Mouse (Mus musculus) forebrain, embryonic 13.5 days (tissue): ENCODE data around the gene Wdr41. TPM values are rescaled to one million over a fixed set of nuclear protein-coding genes. Genes with fewer than 3 reads are reported as not detected.

Experiments
- ATAC-seq: fragments of 200-750 bp; cut with Nextera tagmentation; 2 replicates; pipeline ENCODE4 v1.8.0; 2017
- H3K27ac ChIP-seq: fragments of 300-500 bp; sonication (generic); 2 replicates; pipeline ENCODE4 v1.5.1; 2015; ENCODE audit warnings: inconsistent platforms, mild to moderate bottlenecking, moderate library complexity
- H3K27me3 ChIP-seq: fragments of 300-500 bp; sonication (generic); 2 replicates; pipeline ENCODE4 v1.6.1; 2015; ENCODE audit warnings: mild to moderate bottlenecking, inconsistent platforms
- H3K36me3 ChIP-seq: fragments of 300-500 bp; sonication (generic); 2 replicates; pipeline ENCODE4 v1.6.1; 2015; ENCODE audit warnings: mild to moderate bottlenecking, inconsistent platforms; ENCODE audit not compliant: poor library complexity, severe bottlenecking
- H3K4me1 ChIP-seq: fragments of 300-500 bp; sonication (generic); 2 replicates; pipeline ENCODE4 v1.6.1; 2015; ENCODE audit warnings: inconsistent platforms
- H3K4me2 ChIP-seq: fragments of 300-500 bp; sonication (generic); 2 replicates; pipeline ENCODE4 v1.6.1; 2015; ENCODE audit warnings: inconsistent platforms, mild to moderate bottlenecking, moderate library complexity
- H3K4me3 ChIP-seq: fragments of 300-500 bp; sonication (generic); 2 replicates; pipeline ENCODE4 v1.5.1; 2015; ENCODE audit warnings: mild to moderate bottlenecking, inconsistent platforms
- H3K9ac ChIP-seq: fragments of 300-500 bp; sonication (generic); 2 replicates; pipeline ENCODE4 v1.6.1; 2015; ENCODE audit warnings: mild to moderate bottlenecking, inconsistent platforms
- H3K9me3 ChIP-seq: fragments of 300-500 bp; sonication (generic); replicated peaks from 2 replicates; pipeline ENCODE4 v1.6.1; 2016; ENCODE audit warnings: inconsistent platforms
- WGBS: fragments of 180-500 bp; shearing (Covaris S2); methylation state at CpG from one replicate; pipeline ENCODE4 v1.1.7; 2015; 5-methylcytosine and 5-hydroxymethylcytosine counted together
- polyA plus RNA-seq: library from polyadenylated mRNA; unstranded; fragments of >200 nt; fragmentation: Nextera tagmentation; extraction: Ambion mirVana; gene quantifications from 2 replicates; pipeline ENCODE4 v1.2.1, GENCODE M21; 2015

Wdr41 gene
- polyA plus RNA-seq, 1 experiment from 2014 or later = 19.3 TPM

DNA sequence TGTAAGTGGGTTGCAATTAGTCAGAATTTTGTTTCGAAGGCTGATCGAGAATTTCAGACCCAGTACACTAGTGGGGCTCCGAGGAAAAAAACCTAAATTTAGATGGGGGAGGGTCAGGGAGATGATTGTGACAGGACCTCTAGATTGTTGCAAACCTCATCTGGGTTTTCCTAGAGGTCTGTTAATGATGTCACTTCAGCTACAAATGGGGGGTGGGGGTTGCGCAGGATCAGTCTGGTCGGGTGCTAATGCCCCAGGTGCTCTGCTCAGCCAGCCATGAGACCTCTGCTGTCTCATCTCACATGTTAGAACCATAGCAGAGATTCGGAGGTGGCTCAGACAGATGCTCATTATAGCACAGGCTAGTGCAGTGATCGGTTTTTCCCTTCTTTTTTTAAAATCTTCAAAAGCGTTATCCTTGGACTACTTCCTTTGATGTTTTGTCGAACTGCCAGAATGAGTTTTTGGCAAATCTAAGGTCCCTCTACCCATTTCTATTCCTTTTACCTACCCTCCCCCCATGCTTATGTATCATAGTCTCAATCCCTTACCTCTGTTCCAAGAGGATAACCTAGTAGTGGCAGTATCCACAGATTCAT, 64.1 kb downstream of the Wdr41 start:
- Histone ChIP-seq H3K27ac (no peak overlapping the region), H3K9ac (no peak overlapping the region), H3K9me3 (no peaks in the 10 kb centered on the region), H3K4me2 (no peak overlapping the region), H3K27me3 (no peaks in the 10 kb centered on the region), H3K36me3 (no peaks in the 10 kb centered on the region), H3K4me3 (no peak overlapping the region), H3K4me1 (no peaks in the 10 kb centered on the region)
- 78% methylated on average over 9 of the region's 9 CpGs for WGBS
- ATAC-seq = no peak

DNA sequence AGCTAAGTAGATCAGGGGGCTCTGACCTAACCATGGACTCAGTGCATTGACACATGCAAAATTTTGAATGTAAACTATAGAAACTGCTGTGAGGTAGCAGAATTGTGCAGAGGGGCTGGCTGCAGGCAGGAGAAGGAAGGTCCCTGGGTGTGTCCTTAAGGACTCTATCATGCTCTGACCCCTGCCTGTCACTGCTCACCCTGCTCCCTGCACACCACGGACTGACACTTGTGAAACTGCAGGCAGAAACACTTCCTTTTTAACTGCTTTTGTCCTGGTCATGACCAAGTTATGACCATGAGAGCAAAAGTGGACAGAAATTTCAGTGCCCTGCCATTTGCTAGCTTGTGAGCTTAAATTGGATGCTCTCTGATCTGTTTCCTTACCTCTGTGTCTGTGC, 68.0 kb downstream of the Wdr41 start:
- H3K27me3 ChIP-seq = no peaks in the 10 kb centered on the region
- H3K4me2 ChIP-seq = no peak overlapping the region
- no peaks in the 10 kb centered on the region for H3K9me3 ChIP-seq
- no peak overlapping the region for H3K9ac ChIP-seq
- ATAC-seq = no peak
- H3K4me1 ChIP-seq = no peaks in the 10 kb centered on the region
- no peak overlapping the region for H3K27ac ChIP-seq
- H3K4me3 ChIP-seq = no peak overlapping the region
- no peaks in the 10 kb centered on the region for H3K36me3 ChIP-seq
- WGBS = 65% methylated on average over 1 of the region's 1 CpGs

DNA sequence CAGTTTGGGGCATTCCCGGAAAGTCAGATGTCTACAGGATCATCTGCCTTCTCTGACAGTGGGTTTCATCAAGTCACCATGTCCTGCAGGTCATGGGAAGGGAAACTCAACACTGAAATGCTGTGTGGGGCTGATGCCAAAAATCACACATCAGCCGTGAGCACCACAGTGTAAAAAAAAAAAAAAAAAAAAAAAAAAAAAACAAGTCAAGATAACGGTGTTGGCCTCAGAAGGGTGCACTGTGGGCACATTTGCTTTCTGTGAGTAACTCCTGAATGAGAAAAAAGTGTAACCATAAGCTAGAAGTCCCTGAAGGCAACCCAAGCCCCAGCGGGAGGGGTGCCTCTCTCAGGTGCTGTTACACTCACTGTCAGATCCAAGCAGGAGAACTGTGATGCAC, 74.3 kb downstream of the Wdr41 start:
- no peaks in the 10 kb centered on the region for H3K4me1 ChIP-seq
- H3K9me3 ChIP-seq = no peaks in the 10 kb centered on the region
- WGBS = 87% methylated on average over 4 of the region's 4 CpGs
- no peaks in the 10 kb centered on the region for H3K36me3 ChIP-seq
- H3K27me3 ChIP-seq = no peaks in the 10 kb centered on the region
- H3K4me2 ChIP-seq = no peak overlapping the region
- no peak overlapping the region for H3K4me3 ChIP-seq
- H3K27ac ChIP-seq = no peak overlapping the region
- ATAC-seq = no peak
- H3K9ac ChIP-seq = no peak overlapping the region

DNA sequence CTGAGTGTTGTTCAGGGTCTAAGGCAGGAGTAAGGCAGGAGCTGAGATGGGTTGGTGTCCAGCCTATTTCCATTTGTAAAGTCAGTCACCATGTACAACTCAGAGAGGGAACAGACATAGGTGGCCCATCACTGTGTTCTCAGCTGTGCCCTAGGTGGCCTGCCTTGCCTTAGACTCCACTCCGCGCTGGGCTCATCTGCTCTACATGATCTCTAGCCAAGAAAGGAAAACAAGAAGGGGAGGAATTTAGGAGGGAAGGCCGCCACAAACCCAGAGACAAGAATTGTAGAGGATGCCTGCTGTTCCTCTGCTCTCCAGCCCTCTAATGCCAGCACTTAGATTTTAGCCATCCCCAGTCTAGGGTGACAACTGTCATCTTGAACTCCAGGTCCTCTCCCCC, 76.3 kb downstream of the Wdr41 start:
- Histone ChIP-seq H3K27me3 (no peaks in the 10 kb centered on the region), H3K4me1 (no peaks in the 10 kb centered on the region), H3K9ac (no peak overlapping the region), H3K4me3 (no peak overlapping the region), H3K27ac (no peak overlapping the region), H3K36me3 (no peaks in the 10 kb centered on the region), H3K4me2 (no peak overlapping the region), H3K9me3 (no peaks in the 10 kb centered on the region)
- 82% methylated on average over 3 of the region's 3 CpGs for WGBS
- ATAC-seq = no peak

DNA sequence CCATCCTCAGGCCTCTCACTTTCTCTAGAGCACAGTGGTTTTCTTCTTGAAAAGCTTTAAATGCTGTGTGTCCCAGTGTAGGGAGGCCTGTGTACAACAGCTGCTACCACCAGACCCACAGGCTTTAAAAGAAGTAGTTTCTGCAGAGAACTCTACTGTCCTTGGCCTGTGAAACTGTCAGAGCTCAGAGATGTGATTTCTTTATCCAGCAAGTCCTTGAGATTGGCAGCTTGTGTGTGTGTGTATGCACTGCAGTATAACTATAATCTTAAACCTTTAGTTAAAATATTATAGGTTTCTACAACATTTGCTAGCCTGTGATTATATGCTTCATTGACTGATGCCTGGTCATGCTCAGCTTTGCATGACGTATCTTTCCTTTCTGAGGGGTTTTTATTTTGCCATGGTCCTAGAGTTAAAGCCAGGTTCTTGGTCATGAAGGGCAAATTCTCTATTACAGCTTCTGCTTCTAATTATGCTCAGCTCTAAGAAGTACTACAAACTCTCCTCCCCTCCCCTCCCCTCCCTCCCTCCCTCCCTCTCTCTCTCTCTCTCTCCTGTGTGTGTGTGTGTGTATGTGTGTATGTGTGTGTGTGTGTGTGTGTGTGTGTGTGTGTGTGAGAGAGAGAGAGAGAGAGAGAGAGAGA, 79.7 kb downstream of the Wdr41 start:
- no peak for ATAC-seq
- H3K9ac ChIP-seq = no peak overlapping the region

DNA sequence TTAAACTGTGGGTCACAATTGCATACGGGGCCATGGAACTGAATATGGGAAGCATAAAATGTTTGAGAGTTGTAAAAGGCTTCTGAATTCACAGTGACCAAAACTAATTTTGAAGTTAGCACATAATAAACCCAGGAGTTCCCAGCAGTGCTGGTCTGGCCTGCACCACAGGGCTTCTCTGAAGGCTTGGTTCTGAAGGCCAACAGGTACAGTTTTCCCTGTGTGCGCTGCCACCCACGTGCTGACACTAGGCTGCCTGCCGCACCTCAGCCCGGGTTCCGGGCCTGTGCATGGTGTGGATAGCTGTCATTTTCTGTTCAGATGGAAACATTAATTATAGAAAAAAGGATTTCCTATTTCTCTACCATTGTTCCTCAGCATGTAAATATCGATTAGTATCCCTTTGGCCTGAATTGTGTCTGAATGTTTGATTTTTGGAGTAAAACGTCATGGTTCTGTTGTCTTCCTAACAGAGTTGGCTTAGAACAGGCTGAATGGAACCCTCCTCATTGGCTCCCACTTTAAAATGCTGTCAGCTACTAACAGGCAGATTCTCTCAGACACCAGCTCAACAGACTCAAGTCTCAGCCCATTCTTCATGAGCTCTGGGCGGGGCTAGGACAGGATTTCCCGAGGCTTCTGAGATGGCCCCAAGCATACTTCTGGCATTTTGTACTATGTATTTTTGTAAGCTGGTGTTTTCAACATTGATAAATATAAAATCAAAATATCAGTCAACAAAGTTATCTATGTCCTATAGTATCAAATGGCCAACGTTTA, 80.5 kb downstream of the Wdr41 start:
- no peaks in the 10 kb centered on the region for H3K36me3 ChIP-seq
- no peak overlapping the region for H3K27ac ChIP-seq
- H3K4me3 ChIP-seq = no peak overlapping the region
- no peak for ATAC-seq
- no peaks in the 10 kb centered on the region for H3K9me3 ChIP-seq
- H3K4me1 ChIP-seq = no peaks in the 10 kb centered on the region
- H3K9ac ChIP-seq = no peak overlapping the region
- no peaks in the 10 kb centered on the region for H3K27me3 ChIP-seq
- WGBS = 86% methylated on average over 11 of the region's 11 CpGs
- H3K4me2 ChIP-seq = no peak overlapping the region

More for the DNA sequence above, 79.7 kb downstream of the Wdr41 start:
- Histone ChIP-seq H3K27ac (no peak overlapping the region), H3K9me3 (no peaks in the 10 kb centered on the region), H3K36me3 (no peaks in the 10 kb centered on the region), H3K4me2 (no peak overlapping the region), H3K4me1 (no peaks in the 10 kb centered on the region), H3K4me3 (no peak overlapping the region), H3K27me3 (no peaks in the 10 kb centered on the region)
- 83% methylated on average over 1 of the region's 1 CpGs for WGBS

DNA sequence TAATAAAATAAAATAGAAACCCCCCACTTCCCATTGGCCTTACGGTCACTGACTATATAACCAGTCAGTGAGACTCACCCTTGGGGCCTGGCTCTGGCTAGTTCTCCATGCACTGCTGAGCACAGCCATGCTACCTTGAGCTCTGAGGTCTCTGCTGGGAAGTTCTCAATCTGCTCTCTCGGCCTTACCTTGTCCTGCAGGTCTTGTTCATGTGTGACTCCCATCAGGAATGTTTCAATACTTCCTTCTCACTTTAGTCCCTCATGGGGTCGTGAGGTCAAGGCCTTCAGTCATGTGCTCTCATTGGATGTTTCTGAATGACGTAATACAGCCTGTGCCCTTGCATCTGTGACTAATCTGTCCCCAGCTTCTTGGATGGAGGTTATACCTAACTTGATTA, 82.7 kb downstream of the Wdr41 start:
- ATAC-seq = no peak
- H3K27me3 ChIP-seq = no peaks in the 10 kb centered on the region
- H3K4me3 ChIP-seq = no peak overlapping the region
- no peaks in the 10 kb centered on the region for H3K4me1 ChIP-seq
- no peak overlapping the region for H3K4me2 ChIP-seq
- 76% methylated on average over 4 of the region's 4 CpGs for WGBS
- H3K9ac ChIP-seq = no peak overlapping the region
- H3K36me3 ChIP-seq = no peaks in the 10 kb centered on the region
- no peak overlapping the region for H3K27ac ChIP-seq
- no peaks in the 10 kb centered on the region for H3K9me3 ChIP-seq

DNA sequence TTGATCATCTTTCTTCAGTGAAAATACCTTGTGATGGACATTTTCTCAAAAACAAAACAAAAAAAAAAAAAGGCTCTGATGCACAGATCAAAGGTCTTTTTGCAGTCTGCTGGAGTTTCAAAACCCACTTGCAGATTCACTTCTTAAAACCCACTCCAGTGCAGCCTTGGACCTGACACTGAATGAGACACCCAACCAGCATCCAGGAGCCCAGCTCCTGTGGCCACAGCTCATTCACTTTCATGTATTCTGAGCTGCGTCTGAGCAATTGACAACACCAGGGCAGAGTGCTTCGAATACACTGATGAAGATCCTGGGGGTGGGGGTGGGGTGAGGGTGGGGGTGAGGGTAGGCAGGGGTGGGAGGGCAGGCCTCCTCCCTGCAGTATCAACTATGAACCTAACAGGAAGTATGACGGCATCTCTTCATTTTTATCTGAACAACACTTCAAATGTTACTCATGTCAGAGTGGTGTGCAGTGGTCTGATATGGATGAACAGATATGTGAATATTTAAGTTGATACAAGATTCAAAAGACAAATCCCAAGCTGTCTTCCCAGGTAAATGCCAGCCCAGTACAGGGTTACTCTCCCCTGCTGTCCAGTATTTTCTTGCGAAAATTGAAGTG, 87.4 kb downstream of the Wdr41 start:
- no peaks in the 10 kb centered on the region for H3K27me3 ChIP-seq
- H3K9ac ChIP-seq = no peak overlapping the region
- no peak overlapping the region for H3K27ac ChIP-seq
- H3K9me3 ChIP-seq = no peaks in the 10 kb centered on the region
- no peak overlapping the region for H3K4me3 ChIP-seq
- H3K36me3 ChIP-seq = no peaks in the 10 kb centered on the region
- H3K4me2 ChIP-seq = no peak overlapping the region
- no peak for ATAC-seq
- peaks cover 10% of the 10 kb centered on the region; the same call in 1 of the 2 replicates for H3K4me1 ChIP-seq
- 77% methylated on average over 4 of the region's 4 CpGs for WGBS

DNA sequence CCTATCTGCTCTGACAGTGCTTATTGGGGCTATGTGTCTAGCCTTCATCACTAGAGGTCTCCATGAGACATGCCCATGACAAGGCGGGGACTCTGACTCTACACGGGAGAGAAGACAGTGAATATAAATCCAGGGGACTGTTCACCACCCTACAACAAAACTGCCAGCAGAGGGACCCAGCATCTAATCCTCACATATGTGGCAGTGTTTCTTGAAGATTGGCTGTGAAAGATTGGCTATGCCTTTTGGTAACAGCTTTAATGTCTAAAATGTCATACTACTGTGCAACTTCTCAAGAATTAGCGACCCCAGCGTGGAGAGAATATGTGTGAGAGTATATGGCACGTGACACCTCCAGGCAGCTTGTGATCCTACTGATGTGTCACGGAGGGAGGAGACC, 91.7 kb downstream of the Wdr41 start:
- Histone ChIP-seq H3K9ac (no peak overlapping the region), H3K27me3 (no peaks in the 10 kb centered on the region), H3K4me3 (no peak overlapping the region), H3K36me3 (no peaks in the 10 kb centered on the region), H3K9me3 (no peaks in the 10 kb centered on the region), H3K27ac (no peak overlapping the region), H3K4me1 (peaks cover 11% of the 10 kb centered on the region), H3K4me2 (no peak overlapping the region)
- WGBS = 69% methylated on average over 6 of the region's 6 CpGs
- ATAC-seq = no peak

DNA sequence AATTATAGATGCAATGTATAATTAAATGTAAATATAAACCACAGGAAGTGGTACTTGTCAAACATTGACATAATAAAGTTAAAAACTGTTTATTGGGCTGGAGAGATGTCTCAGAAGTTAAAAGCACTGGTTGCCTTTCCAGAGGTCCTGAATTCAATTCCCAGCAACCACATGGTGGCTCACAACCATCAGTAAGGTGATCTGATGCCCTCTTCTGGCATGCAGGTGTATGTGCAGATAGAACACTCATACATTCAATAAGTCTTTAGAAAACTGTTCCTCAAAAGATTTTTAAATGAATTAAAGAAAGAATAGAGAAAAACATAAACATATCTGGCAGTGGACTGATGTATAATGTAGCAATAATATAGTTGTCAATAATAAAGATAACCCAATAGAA, 94.1 kb downstream of the Wdr41 start:
- Histone ChIP-seq H3K4me1 (peaks cover 7% of the 10 kb centered on the region), H3K27ac (no peak overlapping the region), H3K9ac (no peak overlapping the region), H3K9me3 (no peaks in the 10 kb centered on the region), H3K4me2 (no peak overlapping the region), H3K4me3 (no peak overlapping the region), H3K27me3 (no peaks in the 10 kb centered on the region), H3K36me3 (no peaks in the 10 kb centered on the region)
- ATAC-seq = no peak
